Mouse (Mus musculus) limb, embryonic 11.5 days (tissue): ENCODE measurements around the gene Cd207. TPM values are rescaled to one million over a fixed set of nuclear protein-coding genes. Genes with fewer than 3 reads are reported as not detected.

Experiments used
- ATAC-seq: fragments of 200-750 bp; cut with Nextera tagmentation; 2 replicates; pipeline ENCODE4 v1.8.0; 2017; ENCODE audit warnings: low read depth; ENCODE audit not compliant: insufficient number of reproducible peaks, low FRiP score, low TSS enrichment
- DNase-seq: peaks from one replicate; pipeline ENCODE4 v3.0.0-alpha.2; 2015; ENCODE audit warnings: low spot score
- H3K27ac ChIP-seq: fragments of 300-500 bp; sonication (generic); replicated peaks from 2 replicates; pipeline ENCODE4 v1.5.1; 2014; ENCODE audit warnings: low read depth, mild to moderate bottlenecking, low read length
- H3K27me3 ChIP-seq: fragments of 300-500 bp; sonication (generic); 2 replicates; pipeline ENCODE4 v1.6.1; 2014; ENCODE audit warnings: mild to moderate bottlenecking, low read length, mixed read lengths; ENCODE audit not compliant: control insufficient read depth, insufficient read depth
- H3K36me3 ChIP-seq: fragments of 300-500 bp; sonication (generic); 2 replicates; pipeline ENCODE4 v1.6.1; 2014; ENCODE audit warnings: mild to moderate bottlenecking, low read length, moderate library complexity, mixed read lengths; ENCODE audit not compliant: control insufficient read depth, insufficient read depth
- H3K4me1 ChIP-seq: fragments of 300-500 bp; sonication (generic); 2 replicates; pipeline ENCODE4 v1.6.1; 2014; ENCODE audit warnings: low read length, mixed read lengths; ENCODE audit not compliant: control insufficient read depth, insufficient read depth
- H3K4me2 ChIP-seq: fragments of 300-500 bp; sonication (generic); 2 replicates; pipeline ENCODE4 v1.6.1; 2014; ENCODE audit warnings: low read depth, mild to moderate bottlenecking, moderate library complexity; ENCODE audit not compliant: severe bottlenecking
- H3K4me3 ChIP-seq: fragments of 300-500 bp; sonication (generic); 2 replicates; pipeline ENCODE4 v1.5.1; 2014; ENCODE audit warnings: low read depth, low read length
- H3K9ac ChIP-seq: fragments of 300-500 bp; sonication (generic); 2 replicates; pipeline ENCODE4 v1.6.1; 2014; ENCODE audit warnings: mild to moderate bottlenecking, low read length
- H3K9me3 ChIP-seq: fragments of 300-500 bp; sonication (generic); 2 replicates; pipeline ENCODE4 v1.6.1; 2016; ENCODE audit warnings: low read length; ENCODE audit not compliant: control insufficient read depth
- WGBS: fragments of 180-500 bp; shearing (Covaris S2); extraction: QIAGEN DNeasy Blood & Tissue Kit; methylation state at CpG from one replicate; pipeline ENCODE4 v1.1.7; 2014; 5-methylcytosine and 5-hydroxymethylcytosine counted together
- polyA plus RNA-seq: library from polyadenylated mRNA; unstranded; fragments of >200 nt; fragmentation: Nextera tagmentation; extraction: Ambion mirVana; gene quantifications from 2 replicates; pipeline ENCODE4 v1.2.1, GENCODE M21; 2014

The Cd207 gene
- polyA plus RNA-seq, 1 experiment from 2014 or later, result not detected

DNA sequence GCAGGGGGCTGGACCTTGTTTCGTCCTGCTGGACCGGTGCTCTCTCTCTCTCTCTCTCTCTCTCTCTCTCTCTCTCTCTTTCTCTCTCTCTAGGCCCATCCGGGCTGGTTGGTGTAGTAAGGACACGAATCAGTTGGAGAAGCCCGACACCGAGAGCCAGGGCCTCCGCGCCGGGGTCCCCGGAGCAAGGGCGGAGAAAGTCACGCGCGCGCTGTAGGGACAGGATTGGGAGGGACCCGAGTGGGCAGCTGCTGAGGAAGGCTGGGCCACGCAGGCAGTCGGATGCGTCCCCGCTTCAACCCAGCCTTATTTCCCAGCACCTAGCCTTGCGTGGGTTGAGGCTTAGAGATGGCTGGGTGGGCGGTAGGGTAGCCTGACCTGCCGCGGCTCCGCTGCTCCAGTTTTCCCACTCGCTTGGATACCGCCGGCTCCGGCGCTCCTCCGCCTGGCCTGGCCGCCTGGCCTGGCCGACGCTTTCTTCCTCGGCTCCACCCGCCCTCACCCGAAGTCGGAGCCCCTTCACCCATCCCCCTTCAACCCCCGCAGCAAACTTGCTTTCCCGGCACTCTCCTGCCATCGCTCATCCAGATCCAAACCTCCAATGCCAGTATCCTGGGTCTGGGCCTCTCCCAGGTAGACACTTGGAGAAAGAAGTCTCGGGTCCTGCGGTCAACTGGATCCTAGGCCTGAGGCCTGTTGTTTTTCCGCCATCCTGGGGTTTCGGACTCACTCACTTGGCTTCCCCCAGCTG, 34.2 kb upstream of the Cd207 start:
- Histone ChIP-seq H3K4me2 (peak overlapping the region; percentile 81), H3K4me1 (peaks cover 14% of the 10 kb centered on the region), H3K27me3 (peaks cover 90% of the 10 kb centered on the region), H3K27ac (no peak overlapping the region), H3K36me3 (no peaks in the 10 kb centered on the region), H3K4me3 (peak overlapping the region; percentile 43), H3K9me3 (no peaks in the 10 kb centered on the region), H3K9ac (peak overlapping the region; percentile 22; the same call in 1 of the 2 replicates)
- ATAC-seq (no peak), DNase-seq (peak; percentile 52)
- 1% methylated on average over 45 of the region's 45 CpGs for WGBS

DNA sequence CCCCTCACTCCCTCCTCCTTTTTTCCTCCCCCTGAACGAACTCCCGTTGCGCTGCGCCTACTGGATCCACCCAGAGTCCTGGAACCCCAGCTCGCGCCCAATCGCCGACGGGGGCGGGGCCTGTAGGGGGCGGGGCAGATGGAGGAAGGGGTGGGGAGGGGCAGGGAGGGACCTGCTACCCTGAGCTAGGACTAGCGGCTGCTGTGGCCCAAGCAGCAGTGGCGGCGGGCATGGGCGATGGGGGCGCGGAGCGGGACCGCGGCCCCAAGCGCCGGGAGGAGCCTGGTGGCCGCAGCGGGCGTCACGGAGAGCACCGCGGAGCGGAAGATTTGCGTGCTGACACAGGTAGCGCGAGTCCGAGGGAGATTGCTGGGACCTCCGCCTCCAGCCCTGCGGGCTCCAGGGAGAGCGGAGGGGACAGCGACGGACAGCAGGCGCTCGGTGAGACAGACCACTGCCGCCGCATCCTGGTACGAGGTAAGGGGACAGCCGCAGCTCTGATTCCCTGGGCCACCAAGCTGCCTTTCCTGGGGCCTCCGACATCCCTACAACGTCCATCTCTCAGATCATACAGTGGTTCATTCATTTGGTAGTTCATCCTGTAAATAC, 33.5 kb upstream of the Cd207 start, which contains the start of gene Vax2:
Gene Vax2 (plus strand): TSS at position 198 of the 609 bp plus-strand sequence.
- ATAC-seq (peak; percentile 84), DNase-seq (peak; percentile 91)
- 1% methylated on average over 45 of the region's 46 CpGs for WGBS
- Histone ChIP-seq H3K4me1 (peaks cover 16% of the 10 kb centered on the region), H3K4me2 (peak within 1 kb of the TSS; percentile 81), H3K36me3 (no peaks in the 10 kb centered on the region), H3K9ac (peak within 1 kb of the TSS; percentile 22; the same call in 1 of the 2 replicates), H3K27me3 (peaks cover 94% of the 10 kb centered on the region), H3K27ac (no peak within 1 kb of the TSS), H3K4me3 (peak within 1 kb of the TSS; percentile 43), H3K9me3 (no peaks in the 10 kb centered on the region)

DNA sequence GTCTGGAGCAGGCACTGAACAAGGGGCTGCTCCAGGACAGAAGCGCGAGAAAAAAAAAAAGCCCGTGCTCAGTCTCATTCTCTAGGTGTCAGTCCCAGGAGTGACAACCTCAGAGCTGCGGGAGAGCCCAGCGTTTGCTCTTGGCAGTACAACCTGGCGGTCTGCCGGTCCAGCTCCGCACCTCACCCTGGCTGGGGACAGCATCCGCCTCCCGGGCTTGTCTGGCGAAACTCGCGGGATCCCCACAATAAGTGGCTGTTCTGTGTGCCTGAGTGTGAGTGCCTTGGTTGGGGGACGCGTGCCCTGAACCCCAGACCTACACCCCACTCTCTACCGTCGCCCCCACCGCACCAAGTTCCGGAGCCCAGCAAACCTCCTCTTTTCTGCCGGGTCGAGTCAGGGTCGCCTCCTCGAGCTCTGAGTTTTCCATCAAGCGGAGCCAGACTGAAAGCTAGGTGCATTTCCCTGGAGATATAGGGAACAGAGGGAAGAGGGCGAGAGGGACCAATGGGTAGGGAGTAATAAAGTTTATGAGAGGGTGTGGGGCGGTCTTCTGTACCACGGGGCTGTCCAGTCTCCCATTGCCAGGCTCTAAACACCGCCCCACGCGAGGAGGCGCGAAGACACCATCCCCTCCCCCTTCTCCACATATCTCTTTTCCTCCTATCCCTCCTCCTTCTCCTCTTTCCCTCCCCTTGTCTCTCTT, 32.9 kb upstream of the Cd207 start:
- Histone ChIP-seq H3K4me1 (peaks cover 16% of the 10 kb centered on the region), H3K36me3 (no peaks in the 10 kb centered on the region), H3K27ac (no peak overlapping the region), H3K4me3 (peak overlapping the region; percentile 43), H3K27me3 (peaks cover 94% of the 10 kb centered on the region), H3K9ac (no peak overlapping the region), H3K4me2 (peak overlapping the region; percentile 81), H3K9me3 (no peaks in the 10 kb centered on the region)
- DNase-seq, result no peak
- peak; percentile 26 for ATAC-seq
- under 1% methylated on average over 32 of the region's 32 CpGs for WGBS

DNA sequence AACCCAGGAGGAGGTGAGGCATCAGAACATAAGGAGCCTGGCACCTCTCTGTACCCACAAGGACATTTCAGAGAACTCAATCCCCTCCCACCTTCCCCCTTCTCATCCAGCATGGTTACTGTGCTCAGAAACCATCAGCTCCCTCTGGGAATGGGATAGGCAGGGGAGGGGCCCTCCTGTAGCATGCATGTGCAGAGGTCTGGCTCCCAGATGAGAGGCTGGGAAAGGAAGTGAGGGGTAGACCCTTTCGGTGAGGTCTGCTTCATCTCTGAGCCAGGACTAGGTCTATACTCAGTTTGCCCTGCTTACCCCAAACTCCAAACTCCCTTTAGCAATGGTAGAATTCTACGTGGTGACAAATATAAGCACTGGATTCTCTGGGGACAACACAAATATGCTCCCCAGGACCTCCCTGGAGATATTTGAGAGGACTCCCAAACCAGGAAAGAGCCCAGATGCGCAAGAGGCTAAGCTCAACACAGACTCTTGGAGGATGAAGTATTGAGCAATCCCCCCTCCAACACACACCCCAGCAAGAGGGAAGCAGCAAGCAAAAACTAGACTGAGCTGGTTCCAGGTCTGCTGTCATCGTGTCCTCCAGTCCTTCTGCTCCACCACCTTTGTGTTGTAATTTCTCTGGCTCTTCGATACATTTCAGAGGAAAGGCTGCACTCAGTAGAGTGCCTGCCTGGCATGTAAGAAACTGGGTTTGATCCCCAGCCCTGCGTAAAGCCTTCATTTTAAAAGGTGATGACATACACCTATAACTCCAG, 30.3 kb upstream of the Cd207 start:
- Histone ChIP-seq H3K4me1 (peaks cover 16% of the 10 kb centered on the region), H3K4me3 (no peak overlapping the region), H3K4me2 (no peak overlapping the region), H3K27me3 (peaks cover 95% of the 10 kb centered on the region), H3K9ac (no peak overlapping the region), H3K9me3 (no peaks in the 10 kb centered on the region), H3K36me3 (no peaks in the 10 kb centered on the region), H3K27ac (no peak overlapping the region)
- DNase-seq (peak; percentile 58), ATAC-seq (no peak)
- WGBS, result 5% methylated on average over 6 of the region's 6 CpGs

- peaks cover 85% of the 10 kb centered on the region for H3K27me3 ChIP-seq
- no peak for ATAC-seq
- peaks cover 10% of the 10 kb centered on the region; the same call in 1 of the 2 replicates for H3K4me1 ChIP-seq
- H3K36me3 ChIP-seq, result no peaks in the 10 kb centered on the region
- no peak for DNase-seq
- no peak overlapping the region for H3K9ac ChIP-seq
- WGBS, result 28% methylated on average over 5 of the region's 5 CpGs
- no peaks in the 10 kb centered on the region for H3K9me3 ChIP-seq
- no peak overlapping the region for H3K4me2 ChIP-seq
- no peak overlapping the region for H3K4me3 ChIP-seq
- no peak overlapping the region for H3K27ac ChIP-seq
Observed at GRCm38 (mm10) chr6:83704701-83705100, 27.0 kb upstream of the Cd207 start.

DNA sequence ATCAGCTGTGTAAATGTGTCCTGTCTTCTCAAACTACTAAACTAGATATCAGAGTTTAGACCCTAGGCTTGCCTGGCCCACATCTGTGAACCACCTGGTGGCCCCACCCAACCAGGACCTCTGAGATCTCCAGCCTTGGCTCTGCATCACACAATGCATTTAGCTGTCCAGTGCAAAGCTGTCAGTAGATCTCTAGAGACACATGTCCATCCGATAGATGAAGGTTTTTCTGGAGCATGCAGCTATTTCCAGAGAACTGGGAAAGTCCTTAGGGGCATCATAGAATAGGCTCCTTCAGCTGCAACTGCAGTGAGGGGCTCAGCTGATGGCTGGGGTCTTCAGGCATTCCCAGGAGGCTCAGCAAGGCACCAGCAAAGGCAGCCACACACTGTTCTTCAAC, 26.6 kb upstream of the Cd207 start:
- no peak for ATAC-seq
- DNase-seq, result no peak
- Histone ChIP-seq H3K4me1 (peaks cover 10% of the 10 kb centered on the region; the same call in 1 of the 2 replicates), H3K36me3 (no peaks in the 10 kb centered on the region), H3K27me3 (peaks cover 86% of the 10 kb centered on the region), H3K4me2 (no peak overlapping the region), H3K4me3 (no peak overlapping the region), H3K9me3 (no peaks in the 10 kb centered on the region), H3K27ac (no peak overlapping the region), H3K9ac (no peak overlapping the region)
- WGBS, result 21% methylated on average over 1 of the region's 1 CpGs

DNA sequence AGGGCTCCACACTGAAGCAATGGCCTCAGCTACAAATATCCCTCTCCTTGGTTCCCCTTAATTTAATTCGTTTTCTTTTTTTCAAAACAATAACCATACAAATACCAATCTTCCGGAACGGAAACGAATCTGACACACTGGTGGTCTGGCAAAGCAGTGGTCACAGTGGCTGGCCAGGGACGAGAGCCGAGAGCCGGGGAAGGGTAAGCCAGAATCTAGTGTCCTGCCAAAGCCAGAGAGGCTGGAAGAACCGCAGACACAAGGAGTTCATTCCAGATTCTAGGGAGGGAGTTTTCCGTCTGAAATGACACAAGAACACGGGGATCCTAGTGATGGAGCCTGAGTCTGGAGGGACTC, 26.0 kb upstream of the Cd207 start:
- no peak overlapping the region for H3K4me3 ChIP-seq
- 2% methylated on average over 10 of the region's 10 CpGs for WGBS
- peak; percentile 61 for DNase-seq
- no peaks in the 10 kb centered on the region for H3K36me3 ChIP-seq
- ATAC-seq, result no peak
- no peaks in the 10 kb centered on the region for H3K9me3 ChIP-seq
- H3K4me1 ChIP-seq, result peaks cover 10% of the 10 kb centered on the region; the same call in 1 of the 2 replicates
- H3K27me3 ChIP-seq, result peaks cover 86% of the 10 kb centered on the region
- no peak overlapping the region for H3K4me2 ChIP-seq
- no peak overlapping the region for H3K27ac ChIP-seq
- H3K9ac ChIP-seq, result no peak overlapping the region
